Mouse (Mus musculus) megakaryocyte, embryonic 14.5 days (primary cell): ENCODE data around the gene Gm49384.

Experiments used
- FLI1 ChIP-seq: IDR thresholded peaks from 2 replicates; pipeline ENCODE4 v1.6.1; 2012; ENCODE audit warnings: low read length, inconsistent platforms, mixed read lengths
- GATA1 ChIP-seq: IDR thresholded peaks from 3 replicates; pipeline ENCODE4 v1.6.1; 2012; ENCODE audit warnings: mixed read lengths, low read length, inconsistent platforms, borderline replicate concordance

DNA sequence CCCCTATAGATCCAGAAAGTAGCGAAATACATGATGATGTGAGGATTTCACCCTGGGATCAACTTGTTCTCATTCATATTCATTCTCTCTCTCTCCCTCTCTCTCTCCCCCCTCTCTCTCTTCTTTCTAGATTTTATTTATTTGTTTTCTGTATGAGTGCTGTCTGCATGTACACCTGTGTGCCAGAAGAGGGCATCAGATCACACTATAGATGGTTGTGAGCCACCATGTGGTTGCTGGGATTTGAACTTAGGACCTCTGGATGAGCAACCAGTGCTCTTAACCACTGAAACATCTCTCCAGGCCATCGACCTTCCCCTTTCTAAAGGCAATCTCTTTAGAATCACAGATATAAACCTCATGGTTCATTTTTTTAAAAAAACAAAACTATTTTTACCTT lies 4.5 kb upstream of the Gm49384 start:
- TF ChIP-seq FLI1: no peak
- no peak for TF ChIP-seq GATA1
